15 mouse cellular contexts compared by ENCODE assay signal in the genomic region with DNA sequence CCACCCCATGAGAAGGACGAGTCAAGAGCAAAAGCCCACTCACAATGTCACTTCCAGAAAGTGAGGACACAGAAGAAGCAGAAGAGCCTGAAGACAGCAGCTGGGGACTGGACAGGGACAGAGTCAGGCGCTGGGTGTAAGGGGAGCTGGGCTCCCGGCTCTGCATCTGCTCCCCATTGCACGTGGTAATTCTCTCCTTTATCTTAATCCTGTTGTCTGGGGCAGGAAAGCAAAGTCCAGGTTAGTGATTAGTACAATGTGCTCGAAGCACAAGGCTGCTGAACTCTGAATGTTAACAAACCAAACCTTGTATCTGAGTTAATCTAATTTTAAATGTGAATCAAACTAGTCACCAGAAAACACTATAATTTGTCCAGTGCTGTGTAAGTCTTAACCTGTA.
"Had no signal": no experiment of that assay in that cellular context is flagged by ENCODE, and none has a peak within 500 bp of the region (broad histone marks: within the 10 kb centered on the region; RNA-seq: fewer than 3 reads in every experiment).

No protein-coding gene starts in this region.

- H3K9me3 ChIP-seq: limb, embryonic 15.5 days; midbrain, embryonic 10.5 days; neural tube, embryonic 15.5 days had no signal

- H3K4me3 ChIP-seq: layer of hippocampus, adult 2 months; limb, embryonic 15.5 days; midbrain, embryonic 10.5 days; myocyte; neural tube, embryonic 15.5 days had no signal

- H3K4me2 ChIP-seq: hindbrain, embryonic 14.5 days; limb, embryonic 15.5 days; lung, embryonic 14.5 days; neural tube, embryonic 15.5 days had no signal

- DNase-seq: kidney, postnatal 25 days; lung, embryonic 14.5 days; lung, postnatal 10 days; lung, postnatal 4 days; midbrain, embryonic 14.5 days; right cerebral cortex, adult 18-20 months; right cerebral cortex, postnatal 25 days; thymus, postnatal 4 days had no signal

- H3K9ac ChIP-seq: hindbrain, embryonic 14.5 days; limb, embryonic 15.5 days; lung, embryonic 14.5 days; neural tube, embryonic 15.5 days had no signal

- H3K27ac ChIP-seq: hindbrain, embryonic 14.5 days; limb, embryonic 15.5 days; midbrain, embryonic 10.5 days; neural tube, embryonic 15.5 days; stomach, postnatal 0 days had no signal

- H3K27me3 ChIP-seq: limb, embryonic 15.5 days; neural tube, embryonic 15.5 days had no signal

- H3K4me1 ChIP-seq: limb, embryonic 15.5 days; midbrain, embryonic 10.5 days; neural tube, embryonic 15.5 days had no signal
